Mouse (Mus musculus) hindbrain, embryonic 13.5 days (tissue): Measurements from ENCODE around the gene Dynll2. TPM values are rescaled to one million over a fixed set of nuclear protein-coding genes. Genes with fewer than 3 reads are reported as not detected.
"Not testable (repeated sequence)": the region's sequence is repeated elsewhere in the genome, so short reads cannot be mapped to it uniquely, and the experiment has no call there.

ENCODE experiments used
- ATAC-seq: fragments of 200-750 bp; cut with Nextera tagmentation; 2 replicates; pipeline ENCODE4 v1.8.0; 2017; ENCODE audit warnings: moderate TSS enrichment; ENCODE audit not compliant: low FRiP score
- H3K27ac ChIP-seq: fragments of 300-500 bp; sonication (generic); 2 replicates; pipeline ENCODE4 v1.5.1; 2015; ENCODE audit warnings: inconsistent platforms, mild to moderate bottlenecking, moderate library complexity
- H3K27me3 ChIP-seq: fragments of 300-500 bp; sonication (generic); 2 replicates; pipeline ENCODE4 v1.6.1; 2015; ENCODE audit warnings: mild to moderate bottlenecking, inconsistent platforms
- H3K36me3 ChIP-seq: fragments of 300-500 bp; sonication (generic); 2 replicates; pipeline ENCODE4 v1.6.1; 2015; ENCODE audit warnings: mild to moderate bottlenecking, inconsistent platforms
- H3K4me1 ChIP-seq: fragments of 300-500 bp; sonication (generic); replicated peaks from 2 replicates; pipeline ENCODE4 v1.6.1; 2015; ENCODE audit warnings: inconsistent platforms
- H3K4me2 ChIP-seq: fragments of 300-500 bp; sonication (generic); 2 replicates; pipeline ENCODE4 v1.6.1; 2015; ENCODE audit warnings: inconsistent platforms, mild to moderate bottlenecking, moderate library complexity
- H3K4me3 ChIP-seq: fragments of 300-500 bp; sonication (generic); 2 replicates; pipeline ENCODE4 v1.5.1; 2015; ENCODE audit warnings: mild to moderate bottlenecking, inconsistent platforms
- H3K9ac ChIP-seq: fragments of 300-500 bp; sonication (generic); 2 replicates; pipeline ENCODE4 v1.6.1; 2015; ENCODE audit warnings: mild to moderate bottlenecking, inconsistent platforms
- H3K9me3 ChIP-seq: fragments of 300-500 bp; sonication (generic); 2 replicates; pipeline ENCODE4 v1.6.1; 2016; ENCODE audit warnings: inconsistent platforms
- WGBS: fragments of 180-500 bp; shearing (Covaris S2); methylation state at CpG from one replicate; pipeline ENCODE4 v1.1.7; 2015; 5-methylcytosine and 5-hydroxymethylcytosine counted together
- polyA plus RNA-seq: library from polyadenylated mRNA; unstranded; fragments of >200 nt; fragmentation: Nextera tagmentation; extraction: Ambion mirVana; gene quantifications from 2 replicates; pipeline ENCODE4 v1.2.1, GENCODE M21; 2015

The Dynll2 gene
- polyA plus RNA-seq, 1 experiment from 2014 or later: 51.1 TPM

DNA sequence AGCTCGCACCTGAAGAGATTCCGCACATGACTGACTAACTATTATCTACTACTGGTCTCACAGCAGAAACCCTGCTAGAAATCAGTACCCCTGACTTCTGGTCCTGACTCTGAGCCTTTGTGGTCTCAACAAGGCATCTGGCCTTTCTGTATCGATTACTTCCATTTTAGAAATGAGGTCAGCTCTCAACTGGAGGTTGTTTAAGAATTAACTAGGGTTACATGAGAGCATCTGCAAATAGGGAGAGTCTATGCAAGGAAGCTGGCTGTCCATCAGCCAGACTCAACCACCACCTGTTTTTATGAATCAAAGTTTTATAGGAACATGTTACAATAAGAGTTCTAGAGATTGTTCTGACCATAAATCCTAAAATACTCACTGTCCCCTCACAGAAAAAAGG, 2.8 kb downstream of the Dynll2 start:
- no peak for ATAC-seq
- peak overlapping the region; percentile 100 for H3K4me3 ChIP-seq
- peaks cover 47% of the 10 kb centered on the region for H3K4me1 ChIP-seq
- no peak overlapping the region for H3K27ac ChIP-seq
- H3K9ac ChIP-seq: peak overlapping the region; percentile 99
- no peaks in the 10 kb centered on the region for H3K9me3 ChIP-seq
- whole genome bisulfite sequencing: 87% methylated on average over 3 of the region's 3 CpGs
- no peaks in the 10 kb centered on the region for H3K27me3 ChIP-seq
- peaks cover 41% of the 10 kb centered on the region for H3K36me3 ChIP-seq
- H3K4me2 ChIP-seq: peak overlapping the region; percentile 98

- H3K36me3 ChIP-seq: peaks cover 65% of the 10 kb centered on the region
- peaks cover 26% of the 10 kb centered on the region for H3K4me1 ChIP-seq
- no peak for ATAC-seq
- H3K27me3 ChIP-seq: no peaks in the 10 kb centered on the region
- no peak overlapping the region for H3K9ac ChIP-seq
- H3K9me3 ChIP-seq: no peaks in the 10 kb centered on the region
- H3K27ac ChIP-seq: peak overlapping the region; percentile 10; the same call in 1 of the 2 replicates
- 92% methylated on average over 4 of the region's 4 CpGs for WGBS
- H3K4me2 ChIP-seq: no peak overlapping the region
- H3K4me3 ChIP-seq: no peak overlapping the region
Measured at GRCm38 (mm10) chr11:87978905-87979304, 8.4 kb downstream of the Dynll2 start.

GRCm38 (mm10) chr11:87977021-87977420, 10.3 kb downstream of the Dynll2 start:
- H3K36me3 ChIP-seq: peaks cover 50% of the 10 kb centered on the region
- not testable (repeated sequence) for ATAC-seq, H3K9ac ChIP-seq, H3K9me3 ChIP-seq, H3K4me2 ChIP-seq, H3K4me3 ChIP-seq, H3K27ac ChIP-seq, H3K27me3 ChIP-seq
- peaks cover 12% of the 10 kb centered on the region for H3K4me1 ChIP-seq
- 90% methylated on average over 8 of the region's 8 CpGs for whole genome bisulfite sequencing

DNA sequence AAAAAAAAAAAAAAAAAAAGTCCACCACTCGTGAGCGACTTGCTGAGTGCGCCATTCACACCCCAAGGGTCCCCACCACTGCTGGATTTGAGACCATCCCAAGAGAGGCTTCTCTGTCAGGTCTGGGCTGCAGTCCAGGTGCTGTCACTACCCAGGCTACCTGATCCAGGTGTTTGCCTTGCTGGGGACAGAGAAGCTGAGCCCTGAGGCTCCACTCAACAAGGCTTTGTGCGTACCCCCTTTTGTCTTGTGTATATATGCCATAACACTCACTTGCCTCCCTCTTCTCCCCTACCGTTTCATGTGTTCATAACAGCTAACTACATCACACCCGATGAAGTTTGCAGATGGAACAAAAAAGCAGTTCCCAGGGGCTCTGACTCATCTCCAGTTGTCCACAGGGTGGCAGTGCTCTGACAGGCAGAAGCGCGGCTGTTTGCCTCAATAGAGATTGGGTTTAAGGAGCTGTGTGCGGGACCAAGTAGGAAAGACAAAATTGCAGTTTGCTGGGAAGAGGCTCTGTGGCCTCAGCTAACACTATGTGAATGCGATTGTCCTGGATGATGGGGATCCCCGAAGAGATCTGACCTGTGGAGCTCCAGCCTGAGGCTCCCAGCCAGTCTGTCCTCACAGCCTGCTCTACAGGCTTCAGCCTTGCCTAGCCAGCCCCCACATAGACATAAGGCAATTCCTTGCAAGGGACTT, 12.7 kb downstream of the Dynll2 start:
- ATAC-seq: peak; percentile 60
- 21% methylated on average over 11 of the region's 11 CpGs for WGBS

DNA sequence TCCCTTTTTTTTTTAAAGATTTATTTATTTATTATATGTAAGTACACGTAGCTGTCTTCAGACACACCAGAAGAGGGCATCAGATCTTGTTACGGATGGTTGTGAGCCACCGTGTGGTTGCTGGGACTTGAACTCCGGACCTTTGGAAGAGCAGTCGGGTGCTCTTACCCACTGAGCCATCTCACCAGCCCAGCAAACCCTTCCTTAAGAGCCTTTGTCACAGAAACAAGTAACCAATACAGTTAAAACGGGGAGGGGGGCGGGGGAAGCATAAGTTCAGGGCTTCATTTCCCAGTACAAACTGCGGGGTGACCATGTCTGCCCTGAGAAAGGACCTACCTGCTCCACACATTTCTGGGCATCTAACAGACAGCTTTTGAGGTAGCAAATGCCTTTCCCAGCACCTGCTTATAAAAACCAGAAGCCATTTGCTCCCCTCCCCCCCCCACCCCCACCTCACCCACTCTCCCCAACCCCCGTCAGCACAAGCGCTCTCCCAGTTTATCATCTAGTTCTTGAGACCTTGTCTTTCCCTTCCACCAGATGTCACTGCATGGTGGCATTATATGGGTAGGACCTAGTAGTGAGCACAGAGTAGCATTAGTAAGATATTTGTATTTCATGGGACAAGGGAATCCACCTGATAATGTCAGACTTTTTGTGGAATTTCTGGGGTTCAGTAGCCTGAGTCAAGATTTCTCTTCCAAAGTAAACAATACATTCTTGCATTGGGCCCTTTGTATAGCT, 13.6 kb downstream of the Dynll2 start:
- 56% methylated on average over 10 of the region's 10 CpGs for WGBS
- peaks cover 7% of the 10 kb centered on the region for H3K4me1 ChIP-seq
- ATAC-seq: no peak
- no peak overlapping the region for H3K4me2 ChIP-seq
- H3K9ac ChIP-seq: no peak overlapping the region
- H3K27ac ChIP-seq: no peak overlapping the region
- H3K27me3 ChIP-seq: 0 out of 2 replicates have a peak, but pooled peaks cover 2% of the 10 kb centered on the region
- H3K36me3 ChIP-seq: peaks cover 17% of the 10 kb centered on the region
- H3K9me3 ChIP-seq: no peaks in the 10 kb centered on the region
- no peak overlapping the region for H3K4me3 ChIP-seq

More for the DNA sequence above, 12.7 kb downstream of the Dynll2 start:
- H3K9me3 ChIP-seq: no peaks in the 10 kb centered on the region
- peaks cover 26% of the 10 kb centered on the region for H3K36me3 ChIP-seq
- no peak overlapping the region for H3K27ac ChIP-seq
- H3K9ac ChIP-seq: no peak overlapping the region
- peaks cover 7% of the 10 kb centered on the region for H3K4me1 ChIP-seq
- no peaks in the 10 kb centered on the region for H3K27me3 ChIP-seq
- H3K4me3 ChIP-seq: no peak overlapping the region
- H3K4me2 ChIP-seq: no peak overlapping the region

DNA sequence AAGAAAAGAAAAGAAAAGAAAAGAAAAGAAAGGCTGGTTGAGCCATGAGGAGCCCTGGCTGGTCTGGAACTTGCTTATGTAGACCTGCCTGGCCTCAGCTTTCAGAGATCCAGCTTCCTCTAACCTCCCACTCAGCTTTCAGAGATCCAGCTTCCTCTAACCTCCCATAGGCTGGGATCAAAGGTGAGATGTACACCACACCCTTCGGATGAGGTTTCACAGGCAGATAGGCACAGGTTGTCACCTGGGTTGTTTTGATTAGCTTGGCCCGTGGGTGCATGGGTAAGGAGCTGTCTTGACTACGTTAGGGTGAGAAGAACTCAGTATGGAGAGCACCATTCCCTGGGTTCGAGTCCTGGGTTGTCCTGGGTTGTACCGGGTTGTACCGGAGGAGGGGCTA, 14.5 kb downstream of the Dynll2 start:
- ATAC-seq: no peak
- 0 out of 2 replicates have a peak, but pooled peaks cover 2% of the 10 kb centered on the region for H3K27me3 ChIP-seq
- peaks cover 8% of the 10 kb centered on the region for H3K36me3 ChIP-seq
- H3K27ac ChIP-seq: no peak overlapping the region
- no peak overlapping the region for H3K4me3 ChIP-seq
- H3K9ac ChIP-seq: no peak overlapping the region
- H3K4me2 ChIP-seq: no peak overlapping the region
- 87% methylated on average over 6 of the region's 6 CpGs for WGBS
- H3K9me3 ChIP-seq: no peaks in the 10 kb centered on the region
- peaks cover 9% of the 10 kb centered on the region for H3K4me1 ChIP-seq

DNA sequence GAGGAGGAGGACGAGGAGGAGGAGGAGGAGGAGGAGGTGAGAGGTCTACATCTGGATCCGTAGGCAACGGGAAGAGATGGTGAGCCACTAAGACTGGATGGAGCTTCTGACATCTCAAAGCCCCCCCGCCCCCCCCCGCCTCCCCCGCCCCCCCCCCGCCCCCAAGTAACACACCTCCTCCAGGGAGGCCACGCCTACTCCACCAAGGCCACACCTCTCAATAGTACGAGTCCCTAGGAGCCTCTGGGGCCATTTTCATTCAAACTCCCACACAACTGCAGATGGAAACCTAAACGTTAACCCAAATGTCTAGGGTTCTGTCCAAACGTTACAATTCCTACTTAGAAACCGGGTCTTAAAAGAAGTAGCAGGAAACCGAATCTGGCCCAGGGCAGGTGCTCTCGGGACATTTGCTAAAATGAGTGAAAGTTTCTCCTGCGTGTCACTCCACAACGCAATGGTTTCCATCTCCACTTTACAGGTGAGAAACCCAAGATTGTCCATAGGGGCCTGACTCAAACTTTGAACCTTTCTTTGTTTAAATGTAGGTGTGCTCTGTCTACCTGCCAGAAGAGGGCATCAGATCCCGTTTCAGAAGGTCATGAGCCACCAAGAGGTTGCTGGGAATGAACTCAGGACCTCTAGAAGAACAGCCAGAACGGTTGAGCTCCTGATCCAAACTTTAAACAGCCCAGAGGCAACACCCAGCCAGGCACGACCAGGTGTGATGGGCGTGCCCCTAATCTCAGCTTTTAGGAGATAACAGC, 18.8 kb downstream of the Dynll2 start:
- ATAC-seq: no peak
- WGBS: 19% methylated on average over 17 of the region's 20 CpGs
- Histone ChIP-seq H3K4me2 (no peak overlapping the region; the same call in 1 of the 2 replicates), H3K9me3 (no peaks in the 10 kb centered on the region), H3K36me3 (no peaks in the 10 kb centered on the region), H3K9ac (no peak overlapping the region), H3K4me1 (peaks cover 11% of the 10 kb centered on the region), H3K27ac (no peak overlapping the region), H3K27me3 (0 out of 2 replicates have a peak, but pooled peaks cover 2% of the 10 kb centered on the region), H3K4me3 (no peak overlapping the region)

DNA sequence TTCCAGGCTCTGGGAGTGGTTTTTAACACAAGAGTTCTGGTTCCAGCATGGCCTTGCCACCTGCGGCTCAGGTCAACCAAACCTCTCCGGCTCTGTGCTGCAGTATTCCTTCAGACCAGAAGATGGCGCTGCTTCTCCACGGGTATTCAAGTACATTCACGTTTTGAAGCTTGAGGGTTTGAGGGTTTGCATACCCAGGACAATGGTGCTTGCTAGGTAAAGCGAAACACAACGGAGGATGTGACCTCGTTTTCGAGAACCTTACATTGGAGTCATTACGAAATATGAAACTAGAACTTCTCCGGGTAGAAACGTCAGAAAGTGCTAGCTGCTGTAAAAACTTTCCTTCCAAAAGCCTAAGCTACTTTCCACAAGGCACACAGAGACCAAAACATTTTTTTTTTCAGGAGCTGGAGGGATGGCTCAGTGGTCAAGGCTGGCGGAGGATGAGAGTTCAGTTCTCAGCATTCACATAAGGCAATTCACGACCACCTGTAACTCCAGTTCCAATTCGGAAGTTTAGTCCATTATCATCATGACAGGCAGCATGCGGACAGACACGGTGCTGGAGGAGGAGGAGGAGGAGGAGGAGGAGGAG, 19.5 kb downstream of the Dynll2 start:
- 0 out of 2 replicates have a peak overlapping the region, but pooled peaks have one; percentile 46 for H3K9ac ChIP-seq
- 0 out of 2 replicates have a peak, but pooled peaks have one; percentile 32 for ATAC-seq
- no peaks in the 10 kb centered on the region for H3K36me3 ChIP-seq
- H3K4me1 ChIP-seq: peaks cover 11% of the 10 kb centered on the region
- WGBS: 1% methylated on average over 17 of the region's 17 CpGs
- H3K4me2 ChIP-seq: peak overlapping the region; percentile 48
- 0 out of 2 replicates have a peak, but pooled peaks cover 2% of the 10 kb centered on the region for H3K27me3 ChIP-seq
- peak overlapping the region; percentile 22; the same call in 1 of the 2 replicates for H3K4me3 ChIP-seq
- no peaks in the 10 kb centered on the region for H3K9me3 ChIP-seq
- no peak overlapping the region for H3K27ac ChIP-seq

- no peaks in the 10 kb centered on the region for H3K9me3 ChIP-seq
- H3K4me3 ChIP-seq: no peak overlapping the region
- WGBS: 46% methylated on average over 10 of the region's 10 CpGs
- H3K9ac ChIP-seq: 0 out of 2 replicates have a peak overlapping the region, but pooled peaks have one; percentile 15
- H3K27ac ChIP-seq: no peak overlapping the region
- no peak for ATAC-seq
- no peaks in the 10 kb centered on the region for H3K36me3 ChIP-seq
- H3K27me3 ChIP-seq: 0 out of 2 replicates have a peak, but pooled peaks cover 2% of the 10 kb centered on the region
- H3K4me1 ChIP-seq: peaks cover 11% of the 10 kb centered on the region
- no peak overlapping the region for H3K4me2 ChIP-seq
Measured at GRCm38 (mm10) chr11:87966214-87966613, 21.1 kb downstream of the Dynll2 start.

DNA sequence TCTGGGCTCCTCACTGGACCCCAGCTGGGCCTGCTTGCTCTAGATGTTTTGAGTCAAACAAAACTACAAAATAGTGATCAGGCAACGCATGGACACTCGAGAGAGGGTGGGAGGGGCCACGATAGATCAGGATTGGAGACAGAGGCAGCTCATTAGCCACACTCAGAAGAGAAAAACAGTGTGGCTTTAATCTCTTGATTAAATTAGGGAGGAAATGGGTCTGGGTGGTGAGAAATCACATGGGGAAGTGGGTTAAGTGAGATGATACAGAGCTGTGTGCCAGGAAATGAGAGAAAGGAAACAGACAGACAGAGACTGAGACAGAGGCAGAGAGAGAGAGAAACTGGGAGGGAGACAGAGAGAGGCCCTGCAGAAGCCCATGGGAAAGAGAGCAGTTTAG, 22.0 kb downstream of the Dynll2 start:
- Histone ChIP-seq H3K9me3 (no peaks in the 10 kb centered on the region), H3K36me3 (no peaks in the 10 kb centered on the region), H3K4me3 (no peak overlapping the region), H3K27ac (no peak overlapping the region), H3K9ac (no peak overlapping the region), H3K4me2 (no peak overlapping the region), H3K27me3 (0 out of 2 replicates have a peak, but pooled peaks cover 2% of the 10 kb centered on the region), H3K4me1 (peaks cover 11% of the 10 kb centered on the region)
- 53% methylated on average over 3 of the region's 3 CpGs for WGBS
- ATAC-seq: no peak

GRCm38 (mm10) chr11:87957066-87957465, 30.3 kb downstream of the Dynll2 start:
- Histone ChIP-seq H3K4me3 (no peak overlapping the region), H3K4me1 (no peaks in the 10 kb centered on the region), H3K9me3 (no peaks in the 10 kb centered on the region), H3K4me2 (no peak overlapping the region), H3K27me3 (0 out of 2 replicates have a peak, but pooled peaks cover 3% of the 10 kb centered on the region), H3K27ac (no peak overlapping the region), H3K9ac (no peak overlapping the region), H3K36me3 (no peaks in the 10 kb centered on the region)
- no peak for ATAC-seq
- WGBS: 42% methylated on average over 7 of the region's 7 CpGs
